Mouse (Mus musculus) lung, adult 2 months (tissue): ENCODE data around the gene Smarcd1.

ENCODE experiments used
- CTCF ChIP-seq: fragments of 200-500 bp; IDR thresholded peaks from 2 replicates; pipeline ENCODE4 v1.5.1; 2011; ENCODE audit warnings: mild to moderate bottlenecking, low read length, control low read depth; ENCODE audit not compliant: insufficient read depth
- POLR2A ChIP-seq: fragments of 200-500 bp; IDR thresholded peaks from 2 replicates; pipeline ENCODE4 v1.6.1; 2011; ENCODE audit warnings: low read depth, mild to moderate bottlenecking, control low read depth, low read length, borderline replicate concordance; ENCODE audit errors: extremely low read depth

- TF ChIP-seq CTCF: no peak
- no peak for TF ChIP-seq POLR2A
Observed at GRCm38 (mm10) chr15:99715982-99716746, 14.2 kb downstream of the Smarcd1 start.
